Mouse (Mus musculus) kidney, adult 11 months (tissue): Measurements from ENCODE around the gene Cfap74.
"Not testable (repeated sequence)": the region's sequence is repeated elsewhere in the genome, so short reads cannot be mapped to it uniquely, and the experiment has no call there.

ENCODE experiments used
- DNase-seq: peaks from one replicate; pipeline ENCODE4 v3.0.0; 2022

Gene Cfap74

DNA sequence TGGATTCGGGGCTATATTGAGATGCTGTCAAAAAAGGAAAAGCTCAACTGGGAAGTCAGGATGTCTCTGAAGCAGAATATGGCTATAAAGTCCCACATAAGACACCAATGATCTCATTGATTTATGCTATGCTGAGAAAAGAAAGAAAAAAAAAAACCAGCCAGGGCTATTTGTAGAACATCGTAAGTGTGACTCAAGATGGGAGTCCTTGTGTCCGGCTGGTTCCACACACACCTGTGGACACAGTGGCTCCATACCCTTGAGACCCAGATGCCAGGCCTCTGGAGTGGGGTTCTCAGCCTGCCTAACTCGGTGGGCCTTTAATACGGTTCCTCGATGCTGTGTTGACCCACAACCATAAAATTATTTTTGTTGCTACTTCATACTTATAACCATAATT, 3.1 kb downstream of the Cfap74 start:
- DNase-seq: no peak

- DNase-seq: no peak
Observed at GRCm38 (mm10) chr4:155413641-155414335, 4.8 kb downstream of the Cfap74 start.

GRCm38 (mm10) chr4:155414656-155415235, 5.8 kb downstream of the Cfap74 start:
- DNase-seq: no peak

DNA sequence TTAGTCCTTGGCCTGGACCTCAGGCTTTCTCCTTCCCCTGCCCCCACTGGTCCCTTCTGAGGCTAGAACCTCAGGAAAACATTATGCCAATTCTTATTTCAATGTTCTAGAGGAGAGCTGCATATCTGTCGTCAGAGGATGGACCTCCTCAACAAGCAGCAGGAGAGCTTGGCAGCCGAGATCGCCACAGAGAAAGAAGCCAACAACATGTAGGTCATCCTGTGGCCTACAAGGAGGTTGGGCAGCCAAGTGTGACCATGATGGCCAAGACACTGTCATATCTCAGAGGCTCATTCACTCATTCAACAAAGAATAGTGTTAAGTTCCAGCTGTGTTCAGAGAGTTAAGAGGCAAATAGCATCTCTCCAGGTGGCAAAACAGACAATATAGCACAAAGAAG, 11.1 kb downstream of the Cfap74 start:
- DNase-seq: no peak

- not testable (repeated sequence) for DNase-seq
Observed at GRCm38 (mm10) chr4:155421412-155422370, 12.7 kb downstream of the Cfap74 start.

DNA sequence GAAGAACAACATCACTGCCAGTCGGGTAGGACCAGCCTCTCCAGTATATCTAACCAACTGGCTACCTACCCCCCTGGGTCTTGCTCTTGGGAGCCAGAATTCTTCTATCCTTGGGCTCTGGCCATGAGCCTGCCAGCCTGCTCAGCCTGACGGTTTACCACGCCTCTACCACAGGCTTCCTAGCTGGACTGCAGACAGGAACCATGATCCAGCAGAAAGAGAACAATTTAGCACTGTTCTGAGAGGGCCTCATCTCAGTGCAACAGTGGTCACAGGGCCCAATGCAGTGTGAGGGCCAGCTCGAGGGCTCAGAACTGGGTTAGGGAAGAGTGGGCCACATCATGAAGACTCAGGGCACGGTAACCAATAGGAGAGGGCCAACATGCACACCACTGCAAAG, 15.0 kb downstream of the Cfap74 start:
- no peak for DNase-seq

- no peak for DNase-seq
Observed at GRCm38 (mm10) chr4:155426272-155426671, 17.3 kb downstream of the Cfap74 start.

GRCm38 (mm10) chr4:155428442-155428841, 19.5 kb downstream of the Cfap74 start:
- no peak for DNase-seq

GRCm38 (mm10) chr4:155429202-155429601, 20.2 kb downstream of the Cfap74 start:
- DNase-seq: no peak

DNA sequence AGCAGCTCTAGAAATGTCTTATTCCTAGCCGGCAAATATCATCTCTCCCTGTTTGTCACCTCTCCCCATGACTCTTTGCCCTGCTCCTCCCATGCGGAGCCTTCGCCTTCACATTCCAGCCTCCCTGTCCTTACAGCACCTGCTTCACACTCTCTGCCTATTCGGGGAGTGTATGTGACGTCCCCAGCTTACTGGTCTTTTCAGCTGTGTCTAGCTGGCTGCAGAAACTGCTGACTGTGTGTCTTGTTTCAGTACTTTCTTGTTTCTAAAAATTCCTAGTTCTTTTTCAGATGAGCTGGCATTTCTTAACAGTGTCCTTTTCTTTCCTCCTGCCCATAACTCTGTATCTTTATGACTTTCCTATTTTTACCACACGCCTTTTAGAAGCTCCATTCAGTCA, 23.4 kb downstream of the Cfap74 start:
- DNase-seq: no peak

GRCm38 (mm10) chr4:155433993-155434392, 25.0 kb downstream of the Cfap74 start:
- DNase-seq: peak; percentile 4

DNA sequence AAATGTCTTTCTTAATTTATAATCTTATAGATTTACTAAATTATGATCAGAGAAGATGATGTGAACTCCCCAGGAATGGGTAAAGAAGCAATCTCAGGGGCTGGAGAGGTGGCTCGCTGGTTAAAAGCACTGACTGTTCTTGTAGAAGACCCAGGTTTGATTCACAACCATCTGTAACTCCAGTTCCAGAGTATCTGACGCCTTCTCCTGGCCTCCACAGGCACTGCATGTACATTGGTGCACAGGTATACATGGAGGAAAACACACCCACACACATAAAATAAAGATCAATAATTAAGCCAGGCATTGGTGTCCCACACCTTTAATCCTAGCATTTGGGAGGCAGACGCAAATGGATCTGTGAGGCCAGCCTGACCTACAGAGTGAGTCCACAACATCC, 33.8 kb downstream of the Cfap74 start:
- no peak for DNase-seq

DNA sequence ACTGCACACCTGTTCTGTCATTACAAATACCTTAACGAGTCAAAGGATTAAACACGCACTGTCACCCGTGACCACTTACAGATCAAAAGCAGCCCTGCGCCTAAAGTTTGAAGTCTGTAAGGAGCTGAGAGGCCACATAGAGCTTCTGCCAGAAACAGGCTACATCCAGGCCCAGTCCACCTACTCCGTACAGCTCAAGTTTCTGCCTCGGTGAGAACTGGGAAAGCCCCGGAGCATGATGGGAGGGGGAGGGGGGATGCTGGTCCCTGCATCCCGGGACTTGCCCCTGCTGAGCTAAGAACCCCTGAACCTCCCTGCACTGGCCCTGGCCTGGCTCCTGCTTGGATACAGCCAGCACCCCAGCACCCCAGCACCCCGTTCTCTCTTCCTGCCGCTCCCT, 42.6 kb downstream of the Cfap74 start:
- DNase-seq: no peak

DNA sequence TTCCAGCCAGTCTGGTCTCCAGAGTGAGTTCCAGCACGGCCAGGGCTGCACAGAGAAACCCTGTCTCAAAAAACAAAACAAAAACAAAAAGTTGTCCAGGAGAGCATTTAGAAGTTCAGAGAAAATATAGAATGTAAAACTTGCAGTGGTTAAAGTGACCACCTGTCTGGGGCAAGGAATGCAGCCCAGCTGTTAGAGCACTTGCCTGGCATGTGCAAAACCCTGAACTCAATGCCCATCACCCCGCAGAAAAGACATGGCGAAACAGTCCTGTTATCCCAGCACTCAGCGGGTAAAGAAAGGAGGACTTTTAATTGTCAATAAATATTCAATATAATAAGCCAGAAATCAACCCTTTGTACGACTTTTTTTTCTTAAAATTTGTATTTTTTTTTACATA, 49.6 kb downstream of the Cfap74 start:
- no peak for DNase-seq

DNA sequence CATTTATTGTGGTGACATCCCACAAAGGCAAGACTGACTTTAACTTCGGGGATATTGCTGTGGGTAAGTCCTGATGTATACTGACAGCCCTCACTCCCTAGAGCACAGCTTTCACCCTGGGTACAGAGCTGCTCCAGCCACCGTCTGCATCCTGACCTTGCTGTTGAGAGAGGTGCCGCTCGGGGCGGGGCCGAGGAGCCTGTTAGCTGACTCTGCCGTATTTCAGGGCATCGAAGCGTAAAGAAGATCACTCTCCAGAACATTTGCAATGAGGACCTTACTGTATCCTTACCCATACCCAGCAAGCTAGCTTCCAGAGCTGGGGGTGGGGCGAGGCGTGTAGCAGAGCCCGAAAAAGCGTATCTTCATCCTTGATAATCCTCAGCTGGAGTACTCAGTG, 54.1 kb downstream of the Cfap74 start:
- DNase-seq: no peak

DNA sequence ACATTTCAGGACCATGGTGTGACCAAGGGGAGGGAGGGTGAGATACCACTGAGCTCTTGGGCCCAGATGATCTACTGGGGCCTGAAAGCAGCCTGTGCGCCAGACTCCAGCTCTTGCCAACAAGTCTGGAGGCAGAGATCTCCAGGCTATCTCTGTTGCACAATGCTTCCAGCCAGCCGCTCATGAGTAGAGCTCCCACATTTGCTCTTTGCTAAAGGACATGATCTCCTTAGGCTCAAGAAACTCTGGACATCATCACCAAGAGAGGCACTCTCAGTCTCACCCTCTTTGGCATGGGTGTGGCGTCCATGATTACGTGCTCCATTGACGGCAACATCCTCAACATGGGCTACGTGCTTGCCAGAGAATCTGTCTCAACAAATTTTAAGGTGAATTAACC, 54.6 kb downstream of the Cfap74 start:
- no peak for DNase-seq

DNA sequence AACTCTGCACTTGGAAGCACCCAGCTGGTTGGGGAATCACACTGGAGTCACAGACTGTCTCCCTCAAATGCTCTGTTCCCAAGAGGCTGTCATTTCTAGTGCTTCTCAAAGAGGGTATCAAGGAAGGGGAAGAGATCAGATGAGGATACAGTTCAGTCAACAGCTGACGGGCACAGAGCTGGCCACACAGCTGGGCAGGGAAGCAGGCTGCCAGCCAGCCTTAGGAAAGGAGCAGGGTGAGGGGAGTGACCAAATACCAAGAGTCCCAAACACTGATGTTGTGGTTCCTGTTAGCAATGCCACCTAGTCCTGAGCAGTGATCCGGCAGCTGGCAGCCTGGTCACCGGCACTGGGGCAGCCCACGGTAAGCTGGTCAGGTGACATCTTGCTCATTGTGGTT, 55.1 kb downstream of the Cfap74 start:
- no peak for DNase-seq

DNA sequence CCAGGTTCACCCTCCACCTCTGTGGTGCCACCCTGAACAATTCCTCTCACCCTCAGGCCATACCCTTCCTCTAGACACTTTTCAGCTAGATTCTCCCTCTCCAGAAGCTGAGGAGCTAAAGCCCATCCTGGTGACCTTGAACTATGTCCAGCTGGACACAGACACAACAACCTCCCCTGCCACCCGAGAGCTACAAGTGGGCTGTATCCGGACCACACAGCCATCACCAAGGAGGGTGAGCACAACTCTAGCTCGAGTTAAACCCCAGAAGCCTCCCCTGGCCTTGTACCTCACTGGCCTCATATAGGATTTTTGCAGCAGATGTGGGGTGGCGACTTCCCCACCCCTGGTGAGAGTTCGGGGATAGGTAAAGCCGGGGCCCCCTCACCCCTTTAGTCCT, 56.6 kb downstream of the Cfap74 start:
- DNase-seq: no peak

- DNase-seq: no peak
Observed at GRCm38 (mm10) chr4:155466080-155466479, 57.1 kb downstream of the Cfap74 start.

- DNase-seq: no peak
Observed at GRCm38 (mm10) chr4:155467237-155468010, 58.4 kb downstream of the Cfap74 start.

DNA sequence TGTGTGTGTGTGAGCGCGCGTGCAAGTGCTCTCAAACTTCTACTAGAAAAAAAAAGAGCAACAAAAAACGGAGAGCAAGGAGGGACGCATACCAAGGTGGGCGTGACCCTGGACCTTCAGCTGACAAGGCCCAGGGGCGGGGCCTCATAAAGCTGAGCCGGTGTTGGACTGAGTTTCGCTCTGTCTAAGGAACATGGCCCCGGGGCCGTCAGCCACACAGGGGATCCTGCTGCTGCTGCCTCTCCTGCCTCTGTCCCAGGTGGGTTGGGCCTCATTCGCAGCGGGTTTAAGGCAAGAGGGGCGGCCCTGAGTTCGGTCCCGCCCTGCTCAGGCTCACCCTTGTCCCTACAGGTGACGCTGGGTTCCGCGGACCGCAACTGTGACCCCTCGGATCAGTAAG, 60.0 kb downstream of the Cfap74 start, which contains the start of gene Tmem52:
Gene Tmem52 (plus strand): TSS at position 163 of the 400 bp plus-strand sequence.
- peak; percentile 64 for DNase-seq

DNA sequence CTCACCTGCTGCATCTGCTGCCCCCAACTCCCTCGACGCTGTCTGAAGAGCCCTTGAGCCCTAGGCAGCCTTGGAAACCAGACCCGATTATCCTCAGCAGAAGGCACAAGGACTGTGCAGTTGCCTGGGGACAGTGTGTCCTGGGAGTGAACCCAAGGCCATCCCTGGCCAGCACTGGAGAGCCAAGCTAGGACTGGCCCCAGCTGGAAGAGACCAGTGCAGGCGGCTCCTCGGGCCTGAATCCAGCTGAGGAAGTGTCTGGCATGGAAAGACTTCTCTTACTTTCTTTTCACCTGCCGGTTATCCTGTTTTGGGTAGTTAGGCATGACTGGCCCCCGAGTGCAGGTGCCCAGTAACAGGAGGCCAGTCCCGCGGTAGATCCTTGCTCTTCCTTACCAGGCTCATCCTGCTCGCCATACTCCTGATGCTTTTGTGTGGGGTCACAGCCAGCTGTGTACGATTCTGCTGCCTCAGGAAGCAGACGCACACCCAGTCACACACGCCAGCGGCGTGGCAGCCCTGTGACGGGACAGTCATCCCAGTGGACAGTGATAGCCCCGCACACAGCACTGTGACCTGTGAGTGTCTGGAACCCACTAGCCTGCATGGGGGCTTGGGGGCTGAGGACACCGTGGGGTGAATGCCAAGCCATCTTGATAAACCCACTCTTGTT, 60.7 kb downstream of the Cfap74 start:
- peak; percentile 64 for DNase-seq
